Mouse (Mus musculus): ENCODE measurements at regions not wholly inside any gene's neighbourhood (a gene's known extent, or its start where the extent isn't known, plus 50 kb on each side); places are given as distances from the start of the nearest gene placed in this dataset.

DNA sequence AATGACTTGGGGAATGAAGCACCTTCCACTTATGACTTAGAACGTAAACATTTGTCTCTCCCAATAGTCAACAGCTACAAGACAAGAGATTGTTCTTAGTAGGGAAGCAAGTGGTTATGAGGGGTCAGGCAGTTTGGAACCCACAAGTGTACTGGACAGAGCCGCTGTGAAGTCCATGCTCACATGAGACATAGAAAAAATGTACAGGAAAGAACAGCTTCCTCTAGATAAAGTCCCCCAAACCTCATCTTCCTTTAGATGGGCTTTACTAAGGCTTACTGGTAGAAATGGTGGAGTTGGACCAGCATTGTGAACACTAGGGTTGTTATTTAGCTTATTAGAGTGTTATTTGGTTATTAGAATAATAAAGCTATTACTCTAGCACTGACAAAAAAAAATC is 78.6 kb upstream of the Tmc1 start:
- intact Hi-C loops (cut with DNase I): loop anchor here (10.0 kb wide), 1 partner anchor 228 kb away; no protein-coding TSS in a partner anchor
- DNase-seq: no peak

DNA sequence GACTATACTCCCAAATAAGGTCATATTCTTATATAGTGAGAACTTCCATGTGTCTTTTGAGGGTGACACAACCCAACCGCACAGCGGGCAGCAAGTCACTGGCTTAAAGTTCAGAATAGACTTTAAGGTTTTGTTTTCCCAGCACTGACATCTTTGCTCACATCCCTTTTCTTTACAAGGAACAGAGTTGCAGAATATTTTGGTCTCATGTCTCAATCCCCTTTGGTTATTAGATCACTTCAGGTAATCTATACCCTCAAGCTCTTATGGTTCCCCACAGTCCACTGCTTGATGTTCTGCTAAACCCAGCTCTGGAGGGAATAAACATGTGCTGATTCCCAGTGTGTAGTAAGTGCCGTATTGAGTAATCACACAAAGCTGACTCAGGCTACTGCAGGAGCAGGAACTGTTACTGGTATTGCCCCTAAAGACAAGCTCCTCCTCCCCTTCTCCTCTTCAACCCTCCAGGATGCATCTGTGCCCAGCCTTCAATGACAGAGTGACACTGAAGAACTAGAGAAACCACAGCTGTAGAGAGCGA is 77.8 kb upstream of the Tmc1 start:
- DNase-seq: no peak
- intact Hi-C loops (cut with DNase I): loop anchor here (10.0 kb wide), 1 partner anchor 227 kb away; no protein-coding TSS in a partner anchor

DNA sequence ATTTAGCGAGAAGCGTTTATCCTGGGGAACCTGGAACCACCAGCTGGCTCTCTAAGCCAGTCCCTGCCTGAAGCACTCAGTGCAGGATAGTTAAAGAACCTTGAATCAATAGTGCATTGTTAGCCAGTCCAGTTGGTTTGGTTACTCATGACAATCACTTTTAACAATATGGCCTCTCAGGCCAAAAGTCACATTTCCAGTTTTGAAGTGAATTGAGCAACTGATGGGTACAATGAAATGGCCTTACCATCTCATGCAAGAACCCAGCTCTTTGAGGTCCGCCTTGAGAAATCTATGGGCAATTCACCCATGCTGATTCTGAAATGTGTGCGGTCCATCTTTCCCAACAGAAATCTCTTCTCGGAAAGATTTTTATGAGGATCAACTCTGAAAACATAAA is 77.0 kb upstream of the Tmc1 start:
- intact Hi-C loops (cut with DNase I): loop anchor here (10.0 kb wide), 1 partner anchor 226 kb away; no protein-coding TSS in a partner anchor
- DNase-seq: no peak

DNA sequence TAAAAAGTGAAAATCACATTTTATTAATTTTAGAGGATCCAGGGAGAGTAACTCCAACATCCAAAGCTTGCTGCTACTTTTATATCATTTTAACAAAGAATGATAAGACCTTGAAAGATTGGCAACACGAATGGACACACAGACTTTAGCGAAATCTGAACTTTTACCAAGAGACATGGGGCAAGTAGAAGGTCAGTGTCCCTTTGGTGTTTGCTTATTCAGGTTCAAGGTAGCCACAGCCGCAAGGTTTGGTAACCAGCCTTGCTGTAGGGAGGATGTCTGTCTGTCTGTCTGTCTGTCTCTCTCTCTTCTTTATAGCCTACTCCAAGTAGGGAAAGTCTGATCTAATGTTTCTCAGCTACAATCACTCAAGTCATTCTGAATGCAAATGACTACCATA is 75.0 kb upstream of the Tmc1 start:
- intact Hi-C loops (cut with DNase I): no loop called here
- no peak for DNase-seq

DNA sequence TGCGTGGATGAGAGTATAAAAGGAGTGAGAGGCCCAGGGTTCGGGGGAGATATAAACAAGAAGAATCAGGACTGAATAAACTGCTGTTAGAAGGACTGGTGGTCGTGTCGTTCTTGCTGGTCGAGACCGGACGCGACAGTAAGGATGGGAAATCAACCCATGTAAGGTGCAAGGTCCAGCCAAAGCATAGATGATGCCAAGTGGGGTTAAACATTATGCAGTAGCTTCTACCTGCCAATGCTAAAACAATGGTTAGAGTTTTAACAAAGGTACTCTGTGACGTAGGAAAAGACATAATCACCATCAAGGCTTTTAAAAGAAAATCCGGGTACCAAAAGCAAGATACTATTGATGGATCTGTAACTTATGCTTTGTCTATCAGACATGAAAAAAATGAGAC is 58.4 kb upstream of the Tmc1 start:
- DNase-seq: no peak
- intact Hi-C loops (cut with DNase I): no loop called here

DNA sequence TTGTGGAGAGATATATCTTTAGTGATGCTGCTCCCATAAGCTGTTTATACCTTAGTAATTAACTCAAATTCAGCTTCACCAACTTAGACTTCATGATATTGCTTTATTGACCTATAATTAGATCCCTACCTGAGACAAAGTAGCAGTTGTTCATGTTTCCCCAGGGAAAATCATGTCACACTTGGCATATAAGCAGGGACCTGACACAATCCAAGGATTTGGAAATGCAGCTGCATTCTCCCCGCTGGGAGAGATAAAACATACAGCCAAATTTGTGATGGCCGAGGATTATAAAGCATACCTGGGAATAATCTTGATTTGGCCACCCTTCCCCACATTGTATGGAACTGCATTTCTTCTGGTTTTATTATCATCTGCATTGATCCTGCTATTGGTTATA is 55.6 kb upstream of the Tmc1 start:
- intact Hi-C loops (cut with DNase I): no loop called here
- no peak for DNase-seq

DNA sequence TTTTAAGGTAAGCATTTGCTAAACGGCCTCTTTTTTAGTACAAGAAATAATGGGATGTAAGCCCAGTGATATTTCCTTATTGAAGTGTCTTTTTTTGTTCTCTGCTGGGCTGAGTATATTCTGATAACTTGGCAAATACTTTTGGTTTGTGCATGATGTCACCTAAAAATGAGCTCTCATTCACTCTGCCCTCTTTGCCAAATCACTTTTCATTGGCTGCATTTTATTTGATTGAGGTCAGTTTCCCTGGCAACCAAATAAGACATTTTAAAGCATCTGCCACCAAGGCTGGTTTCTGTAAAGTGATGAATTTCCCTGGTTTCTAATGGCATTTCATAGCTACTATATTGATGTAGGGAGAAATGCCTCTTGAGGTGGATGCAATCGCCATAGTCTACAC is 50.4 kb upstream of the Tmc1 start:
- intact Hi-C loops (cut with DNase I): no loop called here

More for the DNA sequence above, 50.4 kb upstream of the Tmc1 start:
- DNase-seq: no peak
